Mouse (Mus musculus) activated CD4-positive, CD25-positive, alpha-beta regulatory T cell, adult 9 weeks (primary cell): Measurements from ENCODE around the gene Dmrt2. TPM values are rescaled to one million over a fixed set of nuclear protein-coding genes. Genes with fewer than 3 reads are reported as not detected.

Source experiments
- polyA plus RNA-seq: library from polyadenylated mRNA; unstranded; fragments of 100-300 nt; shearing (Covaris generic); gene quantifications from one replicate; pipeline ENCODE4 v1.2.1, GENCODE M21; 2017

Gene Dmrt2
- polyA plus RNA-seq: not detected

DNA sequence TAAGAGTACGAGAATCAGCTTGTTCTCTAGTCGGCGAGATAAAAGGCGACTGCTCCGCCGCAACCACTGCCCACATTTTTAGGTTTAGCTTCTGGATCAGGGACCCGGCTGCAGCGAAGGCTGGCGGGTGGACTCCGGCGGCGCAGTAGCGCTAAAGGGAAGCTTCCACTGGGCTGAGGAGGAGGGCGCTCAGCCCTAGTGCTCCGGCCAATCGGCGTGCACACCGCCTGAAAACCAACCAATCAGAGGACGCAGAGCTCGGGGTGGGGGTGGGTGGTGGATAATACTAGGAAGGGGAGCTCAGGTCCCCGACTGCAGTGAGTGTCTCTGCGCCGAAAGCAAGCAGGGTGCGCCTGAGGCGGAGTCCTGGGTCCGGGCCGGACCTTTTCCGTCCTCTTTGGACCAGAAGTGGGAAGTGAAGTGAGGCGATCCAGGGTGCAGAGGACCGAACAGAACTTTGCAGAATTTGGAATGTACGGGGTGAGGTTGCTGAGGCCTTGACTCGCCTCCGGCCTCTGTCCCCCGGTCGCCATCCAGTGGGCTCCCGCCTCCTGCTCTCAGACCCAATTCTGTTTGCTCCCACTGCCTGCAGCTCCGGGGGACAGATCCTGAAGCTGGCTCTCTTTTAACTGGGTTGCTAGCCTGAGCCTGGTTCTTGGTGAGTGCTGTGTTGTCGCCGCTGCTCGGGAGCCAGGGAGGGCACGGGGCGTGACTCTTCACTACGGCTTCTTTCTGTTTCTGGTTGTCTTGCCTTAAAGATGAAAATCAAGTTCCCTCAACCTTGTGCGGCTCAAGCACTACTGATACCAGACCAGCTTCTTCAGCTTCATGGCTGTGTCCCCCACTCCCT is at the start of gene Dmrt2:
Gene Dmrt2 (plus strand): TSS at position 311 of the 850 bp plus-strand sequence.

Other genes starting within 250 kb of the Dmrt2 start
- not detected for gene Dmrt1, start 166.8 kb upstream of the Dmrt2 start, polyA plus RNA-seq
- not detected for gene Dmrt3, start 62.1 kb upstream of the Dmrt2 start, polyA plus RNA-seq